Mouse (Mus musculus) intestine, embryonic 16.5 days (tissue): Measurements from ENCODE around the gene Nipsnap2. TPM values are rescaled to one million over a fixed set of nuclear protein-coding genes. Genes with fewer than 3 reads are reported as not detected.
A peak's percentile ranks its signal among the peaks of the same experiment; 100 is the strongest.

ENCODE experiments used
- ATAC-seq: fragments of 200-750 bp; cut with Nextera tagmentation; 2 replicates; pipeline ENCODE4 v1.8.0; 2017; ENCODE audit warnings: moderate TSS enrichment, moderate library complexity
- H3K27ac ChIP-seq: fragments of 300-500 bp; sonication (generic); 2 replicates; pipeline ENCODE4 v1.5.1; 2014; ENCODE audit warnings: mild to moderate bottlenecking, low read length
- H3K27me3 ChIP-seq: fragments of 300-500 bp; sonication (generic); replicated peaks from 2 replicates; pipeline ENCODE4 v1.6.1; 2014; ENCODE audit warnings: low read length, control low read depth, mixed read lengths; ENCODE audit not compliant: control insufficient read depth, insufficient read depth
- H3K36me3 ChIP-seq: fragments of 300-500 bp; sonication (generic); 2 replicates; pipeline ENCODE4 v1.6.1; 2014; ENCODE audit warnings: low read length, control low read depth; ENCODE audit not compliant: control insufficient read depth, insufficient read depth
- H3K4me1 ChIP-seq: fragments of 300-500 bp; sonication (generic); 2 replicates; pipeline ENCODE4 v1.6.1; 2014; ENCODE audit warnings: low read length, control low read depth, mixed read lengths; ENCODE audit not compliant: control insufficient read depth, insufficient read depth
- H3K4me2 ChIP-seq: fragments of 300-500 bp; sonication (generic); 2 replicates; pipeline ENCODE4 v1.6.1; 2014; ENCODE audit warnings: low read depth, low read length, control low read depth
- H3K4me3 ChIP-seq: fragments of 300-500 bp; sonication (generic); 2 replicates; pipeline ENCODE4 v1.5.1; 2014; ENCODE audit warnings: mild to moderate bottlenecking, low read length
- H3K9ac ChIP-seq: fragments of 300-500 bp; sonication (generic); 2 replicates; pipeline ENCODE4 v1.6.1; 2014; ENCODE audit warnings: low read depth, low read length
- H3K9me3 ChIP-seq: fragments of 300-500 bp; sonication (generic); 2 replicates; pipeline ENCODE4 v1.6.1; 2016; ENCODE audit warnings: low read length, control low read depth; ENCODE audit not compliant: control insufficient read depth
- WGBS: fragments of 180-500 bp; shearing (Covaris S2); extraction: QIAGEN DNeasy Blood & Tissue Kit; methylation state at CpG from one replicate; pipeline ENCODE4 v1.1.7; 2014; 5-methylcytosine and 5-hydroxymethylcytosine counted together
- polyA plus RNA-seq: library from polyadenylated mRNA; unstranded; fragments of >200 nt; fragmentation: Nextera tagmentation; extraction: Ambion mirVana; gene quantifications from 2 replicates; pipeline ENCODE4 v1.2.1, GENCODE M21; 2015

The Nipsnap2 gene
- polyA plus RNA-seq, 1 experiment from 2014 or later: 80.4 TPM

GRCm38 (mm10) chr5:129778348-129778995 is 53.6 kb downstream of the Nipsnap2 start:
- Histone ChIP-seq H3K4me1 (0 out of 2 replicates have a peak, but pooled peaks cover 3% of the 10 kb centered on the region), H3K27me3 (no peaks in the 10 kb centered on the region), H3K4me3 (peak overlapping the region; percentile 57), H3K4me2 (peak overlapping the region; percentile 72), H3K9ac (peak overlapping the region; percentile 73), H3K9me3 (no peaks in the 10 kb centered on the region), H3K36me3 (no peaks in the 10 kb centered on the region), H3K27ac (no peak overlapping the region)
- WGBS: 38% methylated on average over 11 of the region's 11 CpGs
- ATAC-seq: no peak

DNA sequence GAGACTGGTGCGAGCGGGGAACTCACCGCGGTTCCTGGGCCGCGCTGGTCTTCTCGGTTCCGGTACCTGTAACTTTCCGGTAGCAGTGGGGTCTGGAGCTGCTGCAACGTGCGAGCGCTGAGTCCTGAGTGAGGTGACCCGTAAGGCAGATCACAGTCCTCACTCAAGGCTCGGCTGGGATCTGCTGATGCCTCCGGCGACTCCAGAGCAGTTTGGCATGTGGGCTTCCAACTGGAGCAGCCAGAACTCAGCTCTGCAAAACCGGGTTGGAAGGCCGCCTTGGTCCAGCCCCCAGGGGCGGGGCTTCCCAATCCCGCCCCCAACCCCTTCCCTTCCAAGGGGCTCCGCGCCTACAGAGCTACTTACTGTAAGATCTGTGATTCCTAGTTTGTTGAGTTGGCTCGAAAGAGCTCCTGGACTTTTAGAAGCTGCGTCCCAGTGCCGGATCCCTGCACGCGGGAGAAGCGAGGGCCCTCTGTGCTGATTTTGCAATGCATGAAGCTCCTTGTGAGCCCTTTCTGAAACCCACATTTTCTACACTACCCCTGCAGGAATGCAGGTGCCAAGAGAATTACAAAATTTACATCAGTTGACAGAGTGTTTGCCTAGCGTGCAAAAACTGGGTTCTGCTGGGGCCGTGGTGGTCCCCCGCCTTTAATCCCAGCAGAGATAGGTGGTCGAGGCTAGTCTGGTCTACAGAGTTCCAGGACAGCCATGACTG is 54.3 kb downstream of the Nipsnap2 start:
- H3K36me3 ChIP-seq: no peaks in the 10 kb centered on the region
- peak overlapping the region; percentile 73 for H3K9ac ChIP-seq
- peak; percentile 94 for ATAC-seq
- WGBS: 2% methylated on average over 32 of the region's 32 CpGs
- H3K4me2 ChIP-seq: peak overlapping the region; percentile 72
- H3K4me1 ChIP-seq: 0 out of 2 replicates have a peak, but pooled peaks cover 3% of the 10 kb centered on the region
- no peak overlapping the region for H3K27ac ChIP-seq
- peak overlapping the region; percentile 57 for H3K4me3 ChIP-seq
- no peaks in the 10 kb centered on the region for H3K9me3 ChIP-seq
- no peaks in the 10 kb centered on the region for H3K27me3 ChIP-seq

- Histone ChIP-seq H3K4me3 (no peak overlapping the region), H3K9me3 (no peaks in the 10 kb centered on the region), H3K27me3 (no peaks in the 10 kb centered on the region), H3K4me2 (no peak overlapping the region), H3K27ac (no peak overlapping the region), H3K4me1 (0 out of 2 replicates have a peak, but pooled peaks cover 3% of the 10 kb centered on the region), H3K9ac (no peak overlapping the region), H3K36me3 (no peaks in the 10 kb centered on the region)
- WGBS: 95% methylated on average over 3 of the region's 3 CpGs
- ATAC-seq: no peak
Observed at GRCm38 (mm10) chr5:129780131-129780530, 55.3 kb downstream of the Nipsnap2 start.

DNA sequence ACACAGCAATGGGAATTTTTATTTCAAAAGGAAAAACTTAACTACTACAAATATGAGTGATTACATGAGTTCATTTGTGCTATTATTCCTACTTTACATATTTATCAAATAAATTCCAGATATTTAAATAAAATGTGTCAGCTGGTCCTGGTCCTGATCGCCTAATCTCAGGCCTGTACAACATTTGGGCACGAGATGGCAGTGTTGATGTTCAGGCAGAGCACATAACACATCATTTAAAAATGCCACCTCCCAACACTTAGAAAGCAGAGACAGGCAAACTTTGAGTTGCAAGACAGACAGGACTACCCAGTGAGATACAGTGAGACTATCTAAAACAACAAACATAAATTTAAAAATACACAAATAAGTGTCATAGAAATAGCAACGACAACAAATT is 57.3 kb downstream of the Nipsnap2 start:
- H3K4me1 ChIP-seq: peaks cover 6% of the 10 kb centered on the region; the same call in 1 of the 2 replicates
- no peaks in the 10 kb centered on the region for H3K27me3 ChIP-seq
- H3K27ac ChIP-seq: no peak overlapping the region
- no peak overlapping the region for H3K4me2 ChIP-seq
- H3K36me3 ChIP-seq: no peaks in the 10 kb centered on the region
- WGBS: 43% methylated on average over 3 of the region's 3 CpGs
- H3K9ac ChIP-seq: no peak overlapping the region
- no peaks in the 10 kb centered on the region for H3K9me3 ChIP-seq
- no peak overlapping the region for H3K4me3 ChIP-seq
- no peak for ATAC-seq

DNA sequence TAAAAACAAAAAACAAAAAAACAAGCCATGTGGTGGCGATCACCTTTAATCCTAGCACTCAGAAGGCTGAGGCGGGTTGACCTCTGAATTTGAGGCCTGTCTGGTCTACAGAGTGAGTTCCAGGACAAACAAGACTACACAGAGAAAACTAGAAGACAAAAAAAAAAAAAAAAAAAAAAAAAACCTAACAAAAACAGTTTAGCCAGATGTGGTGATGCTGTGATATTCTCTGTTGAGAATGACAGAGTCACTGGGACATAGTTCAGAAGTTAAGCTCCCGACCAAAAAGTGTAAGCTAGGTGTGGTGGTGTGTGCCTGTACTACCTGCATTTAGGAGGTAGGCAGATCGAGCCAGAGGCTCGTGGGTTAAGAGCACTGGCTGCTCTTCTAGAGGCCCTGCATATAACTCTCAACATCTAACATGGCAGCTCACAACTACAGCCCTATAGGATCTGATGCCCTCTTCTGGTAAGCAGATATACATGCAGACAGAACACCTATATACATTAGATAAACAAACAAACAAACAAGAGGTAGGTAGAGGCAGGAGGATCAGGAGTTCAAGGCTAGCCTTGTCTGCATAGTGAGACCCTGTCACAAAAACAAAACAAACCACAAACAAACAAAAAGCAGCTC is 60.5 kb downstream of the Nipsnap2 start:
- WGBS: 88% methylated on average over 5 of the region's 5 CpGs
- no peaks in the 10 kb centered on the region for H3K27me3 ChIP-seq
- no peak for ATAC-seq

DNA sequence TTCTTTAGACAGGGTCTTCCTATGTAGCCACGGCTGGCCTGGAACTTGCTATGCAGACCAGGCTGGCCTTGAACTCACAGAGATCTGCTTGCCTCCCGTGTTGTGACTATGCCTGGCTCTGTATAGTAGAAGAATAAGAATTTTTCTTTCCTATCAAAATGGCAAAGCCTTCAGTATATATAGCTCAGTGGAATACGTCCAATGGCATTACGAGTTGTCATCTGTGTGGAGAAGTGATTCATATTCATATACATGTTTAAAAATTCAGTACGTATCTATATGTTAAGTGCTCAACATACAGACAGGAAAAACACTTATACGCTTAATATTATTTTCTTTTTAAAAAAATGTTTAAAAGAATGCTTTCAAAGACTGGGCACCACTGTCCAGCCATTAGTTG is 61.3 kb downstream of the Nipsnap2 start:
- H3K4me3 ChIP-seq: peak overlapping the region; percentile 99
- ATAC-seq: no peak
- H3K36me3 ChIP-seq: peaks cover 12% of the 10 kb centered on the region; the same call in 1 of the 2 replicates
- WGBS: 72% methylated on average over 6 of the region's 6 CpGs
- H3K27ac ChIP-seq: peak overlapping the region; percentile 100
- peak overlapping the region; percentile 69 for H3K4me2 ChIP-seq
- no peaks in the 10 kb centered on the region for H3K9me3 ChIP-seq
- peaks cover 19% of the 10 kb centered on the region for H3K4me1 ChIP-seq
- H3K9ac ChIP-seq: peak overlapping the region; percentile 98
- H3K27me3 ChIP-seq: no peaks in the 10 kb centered on the region

More for the DNA sequence above, 60.5 kb downstream of the Nipsnap2 start:
- Histone ChIP-seq H3K9me3 (no peaks in the 10 kb centered on the region), H3K4me3 (no peak overlapping the region), H3K4me2 (no peak overlapping the region), H3K36me3 (peaks cover 9% of the 10 kb centered on the region; the same call in 1 of the 2 replicates), H3K4me1 (peaks cover 19% of the 10 kb centered on the region), H3K9ac (no peak overlapping the region), H3K27ac (no peak overlapping the region)

DNA sequence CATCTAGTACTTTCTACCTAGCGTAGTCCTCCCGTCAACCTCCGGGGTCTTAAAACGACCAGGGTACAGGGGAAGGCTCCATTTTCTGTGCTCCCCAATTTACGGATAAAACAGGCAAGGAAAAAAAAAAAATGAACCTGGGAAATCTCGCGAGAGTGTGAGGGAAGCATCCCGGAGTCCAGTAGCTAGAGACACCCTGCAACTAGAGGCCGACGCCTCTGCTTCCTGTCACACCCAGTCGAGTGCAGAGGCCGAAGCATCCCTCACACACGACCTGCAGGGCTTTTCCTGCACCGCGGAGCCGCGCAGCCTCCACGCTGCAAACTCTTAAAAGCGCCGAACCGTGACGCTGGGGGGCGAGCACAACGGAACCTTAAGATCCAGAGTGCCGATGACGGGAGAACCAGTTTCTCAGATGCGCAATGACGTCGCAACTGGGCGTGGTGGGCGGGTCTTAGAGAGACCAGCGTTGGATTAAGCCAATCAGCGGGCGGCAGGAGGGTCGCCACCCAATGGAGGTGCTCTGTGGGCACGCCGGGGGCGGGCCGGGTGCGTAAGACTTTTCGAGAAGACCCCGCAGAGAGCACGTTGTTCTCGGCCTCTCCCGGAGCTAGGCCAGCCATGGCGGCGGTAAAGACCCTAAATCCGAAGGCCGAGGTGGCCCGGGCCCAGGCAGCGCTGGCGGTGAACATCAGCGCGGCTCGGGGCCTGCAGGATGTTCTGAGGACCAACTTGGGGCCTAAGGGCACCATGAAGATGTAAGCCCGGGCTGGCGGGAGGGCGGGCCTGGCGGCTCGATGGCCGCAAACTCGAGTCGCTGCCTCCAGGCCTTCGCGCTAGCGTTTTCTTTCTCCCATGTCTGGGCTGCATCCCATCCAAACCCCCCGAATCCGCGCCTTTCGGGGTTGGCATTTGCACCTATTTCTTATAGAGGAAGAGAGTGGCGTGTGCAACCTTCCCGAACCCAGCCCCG is 62.2 kb downstream of the Nipsnap2 start, which contains the start of gene Psph:
Psph (minus strand) TSS at position 632 of the 973 bp plus-strand sequence.
- peaks cover 12% of the 10 kb centered on the region; the same call in 1 of the 2 replicates for H3K36me3 ChIP-seq
- H3K9ac ChIP-seq: peak within 1 kb of the TSS; percentile 98
- under 1% methylated on average over 73 of the region's 73 CpGs for WGBS
- H3K27ac ChIP-seq: peak within 1 kb of the TSS; percentile 100
- no peaks in the 10 kb centered on the region for H3K27me3 ChIP-seq
- no peaks in the 10 kb centered on the region for H3K9me3 ChIP-seq
- H3K4me2 ChIP-seq: peak within 1 kb of the TSS; percentile 75
- peak; percentile 99 for ATAC-seq
- H3K4me3 ChIP-seq: peak within 1 kb of the TSS; percentile 99
- peaks cover 19% of the 10 kb centered on the region for H3K4me1 ChIP-seq

DNA sequence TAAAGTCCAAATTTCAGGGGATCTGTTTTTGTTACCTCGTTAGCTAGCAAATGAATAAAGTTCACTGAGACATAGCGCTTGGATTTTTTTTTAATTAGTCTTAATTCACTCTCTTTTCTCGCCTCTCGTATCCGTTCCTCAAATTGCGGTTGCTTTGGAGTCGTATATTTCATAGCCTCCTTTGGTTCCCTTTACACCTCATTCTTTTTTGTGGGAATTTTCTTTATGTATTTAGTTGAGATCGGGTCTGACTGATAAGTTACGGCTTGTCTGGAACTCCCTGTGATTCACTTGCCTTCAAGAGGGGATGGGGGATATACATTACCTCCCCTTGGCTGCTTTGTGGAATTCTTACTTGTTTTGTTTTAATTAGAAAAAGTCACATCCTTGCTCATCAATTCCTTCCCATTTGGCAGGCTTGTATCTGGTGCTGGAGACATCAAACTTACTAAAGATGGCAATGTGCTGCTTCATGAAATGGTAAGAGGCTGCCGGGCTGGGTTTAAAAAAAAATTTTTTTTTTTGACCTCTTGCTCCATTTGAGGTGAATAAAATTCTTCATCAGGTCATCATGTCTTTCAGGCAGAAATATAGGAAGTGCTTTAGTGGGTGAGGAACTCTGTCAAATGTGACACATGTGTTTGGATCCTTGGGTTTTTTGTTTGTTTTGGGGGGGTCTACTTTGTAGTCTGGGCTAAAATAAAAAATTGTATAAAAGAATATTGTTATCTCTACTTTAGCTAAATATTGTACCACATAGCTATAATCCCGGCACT is 63.1 kb downstream of the Nipsnap2 start:
- Histone ChIP-seq H3K4me1 (peaks cover 19% of the 10 kb centered on the region), H3K36me3 (peaks cover 12% of the 10 kb centered on the region; the same call in 1 of the 2 replicates), H3K27me3 (no peaks in the 10 kb centered on the region), H3K4me3 (peak overlapping the region; percentile 99), H3K4me2 (peak overlapping the region; percentile 75), H3K9me3 (no peaks in the 10 kb centered on the region), H3K9ac (peak overlapping the region; percentile 98), H3K27ac (peak overlapping the region; percentile 90)
- 8% methylated on average over 11 of the region's 11 CpGs for WGBS
- ATAC-seq: no peak
